Mouse (Mus musculus) thymus, adult 2 months (tissue): ENCODE results near the gene Ralgps2. TPM values are rescaled to one million over a fixed set of nuclear protein-coding genes. Genes with fewer than 3 reads are reported as not detected.

Source experiments
- DNase-seq: peaks from one replicate; pipeline ENCODE4 v3.0.0; 2021
- H3K27ac ChIP-seq: fragments of 200-500 bp; 2 replicates; pipeline ENCODE4 v1.5.1; 2012; ENCODE audit warnings: low read length, control low read depth; ENCODE audit not compliant: control insufficient read depth, insufficient read depth
- H3K27me3 ChIP-seq: fragments of 200-500 bp; 2 replicates; pipeline ENCODE4 v1.6.1; 2012; ENCODE audit warnings: mild to moderate bottlenecking, low read length, moderate library complexity, mixed read lengths; ENCODE audit not compliant: control insufficient read depth, insufficient read depth
- H3K36me3 ChIP-seq: fragments of 200-500 bp; 2 replicates; pipeline ENCODE4 v1.6.1; 2012; ENCODE audit warnings: mild to moderate bottlenecking, low read length, moderate library complexity; ENCODE audit not compliant: control insufficient read depth, insufficient read depth
- H3K4me1 ChIP-seq: fragments of 200-500 bp; replicated peaks from 2 replicates; pipeline ENCODE4 v1.6.1; 2012; ENCODE audit warnings: low read length; ENCODE audit not compliant: control insufficient read depth, insufficient read depth
- H3K4me3 ChIP-seq: fragments of 200-500 bp; 2 replicates; pipeline ENCODE4 v1.5.1; 2012; ENCODE audit warnings: mild to moderate bottlenecking, low read length, control low read depth, moderate library complexity; ENCODE audit not compliant: control insufficient read depth, insufficient read depth
- CTCF ChIP-seq: fragments of 200-500 bp; IDR thresholded peaks from 2 replicates; pipeline ENCODE4 v1.5.1; 2012; ENCODE audit warnings: mild to moderate bottlenecking, control low read depth, low read length, moderate library complexity, borderline replicate concordance; ENCODE audit not compliant: control insufficient read depth, poor library complexity, insufficient read depth; ENCODE audit errors: extremely low read depth
- POLR2A ChIP-seq: fragments of 200-500 bp; IDR thresholded peaks from 2 replicates; pipeline ENCODE4 v1.6.1; 2012; ENCODE audit warnings: mild to moderate bottlenecking, low read length, control low read depth, moderate library complexity; ENCODE audit not compliant: control insufficient read depth, poor library complexity, insufficient read depth; ENCODE audit errors: extremely low read depth
- WGBS: fragments of 180-500 bp; shearing (Covaris S2); methylation state at CpG from one replicate; pipeline ENCODE4 v1.1.7; 2018; 5-methylcytosine and 5-hydroxymethylcytosine counted together
- polyA plus RNA-seq: library from polyadenylated mRNA; depleted of rRNA; stranded (reverse); fragments of >200 nt; gene quantifications from 2 replicates; pipeline ENCODE4 v1.2.3, GENCODE M21; 2012; rRNA removed

Ralgps2 gene
- polyA plus RNA-seq, 1 experiment, result 25.2 TPM

DNA sequence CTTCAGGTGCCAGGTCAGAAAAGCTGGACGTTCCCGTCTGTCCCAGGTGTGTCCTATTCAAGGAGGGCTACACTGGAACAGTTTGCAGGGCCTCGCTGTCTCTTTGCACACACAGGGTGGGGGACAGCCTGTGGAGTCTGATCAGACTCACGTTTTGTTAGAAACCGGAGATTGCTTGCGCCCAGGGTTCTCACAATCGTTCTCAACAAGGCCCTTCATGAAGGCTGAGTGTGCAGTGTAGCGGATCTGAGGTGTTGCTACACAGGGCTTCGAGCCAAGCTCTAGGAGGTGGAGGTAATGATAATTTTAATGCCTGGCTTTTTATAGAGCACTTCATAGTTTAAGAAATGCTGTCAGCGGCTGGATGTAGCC lies 178.0 kb downstream of the Ralgps2 start:
- H3K4me3 ChIP-seq, result no peak overlapping the region
- no peak for TF ChIP-seq POLR2A
- no peak for TF ChIP-seq CTCF
- 88% methylated on average over 10 of the region's 10 CpGs for WGBS
- no peaks in the 10 kb centered on the region for H3K4me1 ChIP-seq
- H3K27ac ChIP-seq, result no peak overlapping the region
- no peaks in the 10 kb centered on the region for H3K27me3 ChIP-seq
- no peak for DNase-seq
- no peaks in the 10 kb centered on the region for H3K36me3 ChIP-seq

DNA sequence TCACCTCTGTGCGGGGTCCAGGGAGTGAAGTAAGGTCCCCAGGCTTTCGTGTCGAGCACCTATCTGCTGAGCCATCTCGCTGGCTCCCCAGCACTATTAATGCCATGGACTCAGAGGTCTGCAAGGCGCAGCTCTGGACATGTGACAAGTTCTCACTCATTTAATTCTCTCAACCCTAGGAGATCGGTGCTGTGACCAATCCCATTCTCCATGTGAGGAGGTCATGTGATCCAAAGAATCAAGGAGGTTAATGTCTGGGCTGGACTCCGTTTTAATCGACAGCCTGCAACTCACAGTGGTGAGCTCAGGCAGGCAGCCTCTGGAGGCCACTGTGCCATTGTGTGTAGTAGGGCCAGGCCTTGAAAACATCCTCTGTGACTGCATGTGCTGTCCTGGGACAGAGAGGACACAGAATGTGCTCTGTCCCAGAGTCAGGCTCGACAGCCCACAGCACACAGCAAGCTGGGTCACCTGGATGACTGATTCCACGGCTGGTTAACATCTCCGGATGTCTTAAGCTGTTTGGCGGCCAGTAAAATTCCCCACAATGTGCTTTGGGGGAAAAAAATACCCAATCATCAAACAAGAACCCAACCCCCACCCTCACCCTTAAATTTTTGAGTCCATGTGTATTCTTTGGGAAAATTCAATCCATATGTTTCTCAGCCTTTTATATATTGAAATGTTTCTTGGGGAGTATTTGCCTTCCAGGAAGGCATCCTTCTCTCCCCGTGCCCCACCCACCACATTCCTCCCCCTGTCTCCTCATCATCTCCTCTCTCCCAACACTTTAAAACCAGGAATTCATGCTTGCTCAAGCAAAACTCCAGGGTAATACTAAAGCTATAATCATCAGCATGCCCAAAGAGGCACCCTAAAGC lies 178.6 kb downstream of the Ralgps2 start:
- H3K4me3 ChIP-seq, result no peak overlapping the region
- no peaks in the 10 kb centered on the region for H3K4me1 ChIP-seq
- TF ChIP-seq POLR2A, result no peak
- no peak for TF ChIP-seq CTCF
- no peaks in the 10 kb centered on the region for H3K27me3 ChIP-seq
- DNase-seq, result no peak
- H3K36me3 ChIP-seq, result no peaks in the 10 kb centered on the region
- no peak overlapping the region for H3K27ac ChIP-seq
- 92% methylated on average over 13 of the region's 13 CpGs for WGBS

DNA sequence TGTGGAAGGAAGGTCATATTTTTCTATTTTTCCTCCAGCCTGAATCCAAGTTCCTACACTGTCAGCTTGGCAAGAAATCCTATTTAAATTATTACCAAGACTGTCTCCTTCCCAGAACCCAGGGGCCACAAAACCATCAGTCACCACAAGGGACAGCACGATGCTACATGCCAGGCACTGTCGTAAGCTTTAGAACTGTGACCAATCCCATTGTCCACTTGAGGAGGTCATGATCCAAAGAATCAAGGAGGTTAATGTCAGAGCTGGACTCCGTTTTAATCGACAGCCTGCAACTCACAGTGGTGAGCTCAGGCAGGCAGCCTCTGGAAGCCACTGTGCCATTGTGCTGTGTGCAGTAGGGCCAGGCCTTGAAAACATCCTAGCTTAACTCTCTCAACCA lies 181.1 kb downstream of the Ralgps2 start:
- TF ChIP-seq CTCF (no peak), POLR2A (no peak)
- DNase-seq, result no peak
- H3K4me1 ChIP-seq, result no peaks in the 10 kb centered on the region
- WGBS, result 87% methylated on average over 4 of the region's 4 CpGs
- no peaks in the 10 kb centered on the region for H3K36me3 ChIP-seq
- H3K27me3 ChIP-seq, result no peaks in the 10 kb centered on the region
- H3K4me3 ChIP-seq, result no peak overlapping the region
- H3K27ac ChIP-seq, result no peak overlapping the region

GRCm38 (mm10) chr1:156754608-156755413 lies 184.6 kb downstream of the Ralgps2 start:
- H3K27ac ChIP-seq, result no peak overlapping the region
- no peak for DNase-seq
- H3K27me3 ChIP-seq, result no peaks in the 10 kb centered on the region
- H3K4me3 ChIP-seq, result no peak overlapping the region
- no peak for TF ChIP-seq POLR2A
- no peak for TF ChIP-seq CTCF
- H3K36me3 ChIP-seq, result no peaks in the 10 kb centered on the region
- H3K4me1 ChIP-seq, result peaks cover 3% of the 10 kb centered on the region
- 65% methylated on average over 15 of the region's 15 CpGs for WGBS

Other genes starting within 250 kb of the Ralgps2 start
- 17.7 and 18.2 TPM in 2 replicates for gene Fam20b, start 220.5 kb downstream of the Ralgps2 start, polyA plus RNA-seq
- 0.22 and 0.32 TPM in 2 replicates for gene Angptl1, start 101.1 kb downstream of the Ralgps2 start, polyA plus RNA-seq
- 0.31 TPM in 1 of 2 replicates, not detected in the other for gene Tex35, start 169.1 kb upstream of the Ralgps2 start, polyA plus RNA-seq